Mouse (Mus musculus) forebrain, embryonic 12.5 days (tissue): ENCODE data around the gene Prpsap1. TPM values are rescaled to one million over a fixed set of nuclear protein-coding genes. Genes with fewer than 3 reads are reported as not detected.

ENCODE experiments used
- ATAC-seq: fragments of 200-750 bp; cut with Nextera tagmentation; 2 replicates; pipeline ENCODE4 v1.8.0; 2017; ENCODE audit warnings: moderate TSS enrichment; ENCODE audit not compliant: low FRiP score
- H3K27ac ChIP-seq: fragments of 300-500 bp; sonication (generic); 2 replicates; pipeline ENCODE4 v1.5.1; 2016; ENCODE audit warnings: mild to moderate bottlenecking
- H3K27me3 ChIP-seq: fragments of 300-500 bp; sonication (generic); 2 replicates; pipeline ENCODE4 v1.6.1; 2016; ENCODE audit warnings: mild to moderate bottlenecking
- H3K36me3 ChIP-seq: fragments of 300-500 bp; sonication (generic); replicated peaks from 2 replicates; pipeline ENCODE4 v1.6.1; 2016; ENCODE audit warnings: mild to moderate bottlenecking
- H3K4me1 ChIP-seq: fragments of 300-500 bp; sonication (generic); 2 replicates; pipeline ENCODE4 v1.6.1; 2016
- H3K4me2 ChIP-seq: fragments of 300-500 bp; sonication (generic); 2 replicates; pipeline ENCODE4 v1.6.1; 2016; ENCODE audit warnings: mild to moderate bottlenecking, moderate library complexity
- H3K4me3 ChIP-seq: fragments of 300-500 bp; sonication (generic); replicated peaks from 2 replicates; pipeline ENCODE4 v1.5.1; 2016; ENCODE audit warnings: mild to moderate bottlenecking
- H3K9ac ChIP-seq: fragments of 300-500 bp; sonication (generic); 2 replicates; pipeline ENCODE4 v1.6.1; 2016; ENCODE audit warnings: mild to moderate bottlenecking
- H3K9me3 ChIP-seq: fragments of 300-500 bp; sonication (generic); 2 replicates; pipeline ENCODE4 v1.6.1; 2016
- WGBS: fragments of 180-500 bp; shearing (Covaris S2); methylation state at CpG from one replicate; pipeline ENCODE4 v1.1.7; 2016; 5-methylcytosine and 5-hydroxymethylcytosine counted together
- polyA plus RNA-seq: library from polyadenylated mRNA; unstranded; fragments of >200 nt; fragmentation: Nextera tagmentation; extraction: Ambion mirVana; gene quantifications from 2 replicates; pipeline ENCODE4 v1.2.1, GENCODE M21; 2016

Gene Prpsap1
- polyA plus RNA-seq, 1 experiment from 2014 or later = 176 TPM

DNA sequence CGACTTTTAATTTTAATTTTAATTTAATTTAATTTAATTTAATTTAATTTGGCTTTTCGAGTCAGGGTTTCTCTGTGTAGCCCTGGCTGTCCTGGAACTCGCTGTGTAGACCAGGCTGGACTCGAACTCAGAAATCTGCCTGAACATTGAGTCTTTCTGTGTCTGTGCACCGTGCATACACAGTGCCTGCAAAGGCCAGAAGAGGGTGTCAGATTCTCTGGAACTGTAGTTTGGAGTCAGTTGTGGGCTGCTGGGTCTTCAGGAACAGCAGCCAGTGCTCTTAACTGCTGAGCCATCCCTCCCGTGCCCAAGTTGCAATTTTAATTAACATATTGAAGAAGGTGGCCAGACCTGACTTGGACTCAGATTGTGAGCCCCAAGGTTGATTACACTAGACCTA is 2.7 kb downstream of the Prpsap1 start:
- H3K27ac ChIP-seq = no peak overlapping the region

DNA sequence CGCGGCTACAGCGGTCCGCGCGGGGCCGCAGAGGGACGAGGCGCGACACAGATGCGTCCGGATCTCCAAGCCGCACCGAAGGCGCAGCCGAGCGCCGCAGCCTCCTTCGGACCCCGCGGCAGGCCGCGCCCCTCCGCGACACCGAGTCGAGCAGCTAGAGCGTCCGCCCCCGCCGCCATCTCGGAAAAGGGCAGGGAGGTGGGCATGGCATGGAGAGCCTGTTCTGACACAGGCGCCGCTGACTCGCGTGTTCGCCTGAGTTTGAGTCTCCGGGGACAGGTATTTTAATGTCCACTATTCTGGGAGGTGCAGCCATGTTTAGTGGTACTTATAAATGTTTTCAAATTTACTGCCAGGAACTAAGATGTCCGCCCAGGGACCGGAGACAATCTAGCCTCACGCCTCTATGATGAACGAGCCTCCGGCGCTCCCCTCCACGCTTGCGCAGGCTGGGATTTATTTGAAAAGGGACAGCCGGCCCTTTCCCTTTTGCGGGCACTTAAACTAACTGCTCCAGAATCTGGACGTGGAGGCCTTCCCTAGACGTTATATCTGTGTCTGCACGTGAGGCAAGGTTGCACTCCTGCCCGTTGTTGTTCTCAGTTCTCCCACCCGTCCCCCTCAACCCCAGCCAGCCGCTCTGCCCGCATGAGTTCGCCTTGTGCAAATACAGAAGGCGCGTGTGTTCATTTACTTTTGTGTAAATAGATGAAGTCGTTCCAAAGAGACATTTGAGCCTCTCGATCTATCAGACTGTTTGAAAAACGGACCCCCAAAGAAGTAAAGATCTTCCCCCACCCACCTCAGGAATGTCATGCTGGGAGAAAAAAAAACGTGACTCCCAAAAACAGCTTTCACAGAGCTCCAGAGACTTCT is 3.5 kb downstream of the Prpsap1 start:
- H3K36me3 ChIP-seq = peaks cover 24% of the 10 kb centered on the region
- under 1% methylated on average over 57 of the region's 62 CpGs for WGBS
- H3K9me3 ChIP-seq = no peaks in the 10 kb centered on the region
- H3K9ac ChIP-seq = peak overlapping the region; percentile 96
- H3K27ac ChIP-seq = peak overlapping the region; percentile 95
- H3K4me2 ChIP-seq = peak overlapping the region; percentile 75
- ATAC-seq = peak; percentile 94
- 0 out of 2 replicates have a peak, but pooled peaks cover 4% of the 10 kb centered on the region for H3K27me3 ChIP-seq
- peaks cover 19% of the 10 kb centered on the region for H3K4me1 ChIP-seq
- peak overlapping the region; percentile 99 for H3K4me3 ChIP-seq

More for the DNA sequence above, 2.7 kb downstream of the Prpsap1 start:
- no peak overlapping the region for H3K9ac ChIP-seq
- H3K4me2 ChIP-seq = no peak overlapping the region
- peaks cover 19% of the 10 kb centered on the region for H3K4me1 ChIP-seq
- H3K27me3 ChIP-seq = 0 out of 2 replicates have a peak, but pooled peaks cover 4% of the 10 kb centered on the region
- peaks cover 15% of the 10 kb centered on the region for H3K36me3 ChIP-seq
- H3K9me3 ChIP-seq = no peaks in the 10 kb centered on the region
- ATAC-seq = no peak
- H3K4me3 ChIP-seq = no peak overlapping the region
- WGBS = 72% methylated on average over 6 of the region's 6 CpGs

DNA sequence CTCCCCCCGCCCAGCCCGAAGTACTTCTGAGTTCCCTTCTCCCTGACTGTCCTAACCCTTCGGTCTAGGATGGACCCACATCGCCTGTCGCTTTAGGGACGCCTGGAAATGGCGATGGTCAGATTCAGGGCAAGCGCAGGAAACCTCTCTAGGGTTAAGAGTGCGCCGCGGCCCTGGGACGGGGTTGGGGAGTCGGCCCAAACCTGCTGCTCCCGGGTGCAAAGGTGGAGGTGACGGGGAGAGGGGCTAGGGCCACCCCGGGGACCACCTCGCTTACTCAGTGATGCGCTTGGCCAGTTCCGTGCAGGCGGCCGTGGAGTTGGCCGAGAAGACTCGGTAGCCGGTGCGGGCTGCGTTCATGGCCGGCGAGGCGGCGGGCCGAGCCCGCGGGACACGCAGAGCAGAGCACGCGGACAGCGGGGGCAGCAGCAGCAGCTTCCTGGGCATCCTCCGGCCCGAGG is 4.2 kb downstream of the Prpsap1 start:
- Histone ChIP-seq H3K27ac (peak overlapping the region; percentile 95), H3K4me1 (peaks cover 15% of the 10 kb centered on the region), H3K27me3 (0 out of 2 replicates have a peak, but pooled peaks cover 4% of the 10 kb centered on the region), H3K36me3 (peaks cover 31% of the 10 kb centered on the region), H3K9ac (peak overlapping the region; percentile 96), H3K4me2 (peak overlapping the region; percentile 75), H3K4me3 (peak overlapping the region; percentile 99), H3K9me3 (no peaks in the 10 kb centered on the region)
- WGBS = 0% methylated on average over 39 of the region's 39 CpGs
- ATAC-seq = peak; percentile 67

DNA sequence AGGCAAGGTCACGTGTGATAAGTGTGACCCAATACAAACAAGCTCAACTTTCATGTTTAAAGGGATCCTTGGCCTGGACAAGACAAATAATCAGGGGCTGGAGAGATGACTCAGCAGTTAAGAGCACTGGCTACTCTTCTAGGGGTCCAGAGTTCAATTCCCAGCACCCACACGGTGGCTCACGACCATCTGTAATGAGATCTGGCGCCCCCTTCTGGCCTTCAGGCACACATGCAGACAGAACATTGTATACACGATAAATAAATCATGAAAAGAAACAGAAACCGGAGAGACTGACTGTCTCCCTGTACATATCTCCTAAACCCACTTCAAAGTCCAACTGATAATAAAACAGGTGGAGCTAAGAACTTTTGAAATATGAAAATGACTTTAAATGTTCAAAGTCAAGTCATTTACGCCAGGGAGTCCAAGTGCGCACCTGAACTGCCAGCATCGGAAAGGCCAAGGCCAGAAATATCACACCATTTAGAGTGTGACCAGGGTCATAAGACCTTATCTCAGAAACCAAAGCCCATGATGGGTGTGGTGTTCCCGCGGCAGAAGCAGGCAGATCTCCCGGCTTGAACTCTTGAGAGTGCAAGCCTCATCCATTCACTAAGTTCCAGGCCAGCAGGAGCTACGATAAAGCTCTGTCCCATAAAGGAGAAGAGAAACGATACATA is 5.2 kb downstream of the Prpsap1 start:
- 69% methylated on average over 14 of the region's 14 CpGs for WGBS
- Histone ChIP-seq H3K27me3 (0 out of 2 replicates have a peak, but pooled peaks cover 4% of the 10 kb centered on the region), H3K9ac (peak overlapping the region; percentile 96), H3K9me3 (no peaks in the 10 kb centered on the region), H3K4me2 (peak overlapping the region; percentile 75), H3K4me3 (peak overlapping the region; percentile 99), H3K36me3 (peaks cover 40% of the 10 kb centered on the region), H3K4me1 (peaks cover 12% of the 10 kb centered on the region), H3K27ac (no peak overlapping the region)
- ATAC-seq = no peak

DNA sequence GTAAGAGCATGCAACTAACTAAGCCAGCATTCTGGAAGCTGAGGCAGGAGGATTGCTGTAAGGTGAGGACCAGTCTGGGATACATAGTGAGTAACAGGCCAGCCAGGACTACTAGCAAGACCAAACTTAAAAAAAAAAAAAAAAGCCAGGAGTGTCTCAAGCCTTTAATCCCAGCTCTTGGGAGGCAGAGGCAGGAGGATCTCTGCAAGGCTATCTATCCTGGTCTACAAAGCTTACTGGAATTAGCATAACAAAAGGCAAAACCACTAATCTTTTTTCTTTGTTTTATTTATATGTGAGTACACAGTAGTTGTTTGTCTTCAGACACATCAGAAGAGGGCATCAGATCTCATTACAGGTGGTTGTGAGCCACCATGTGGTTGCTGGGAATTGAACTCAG is 5.8 kb downstream of the Prpsap1 start:
- H3K9ac ChIP-seq = no peak overlapping the region
- H3K36me3 ChIP-seq = peaks cover 46% of the 10 kb centered on the region
- H3K27ac ChIP-seq = no peak overlapping the region
- ATAC-seq = no peak
- no peak overlapping the region for H3K4me3 ChIP-seq
- H3K27me3 ChIP-seq = 0 out of 2 replicates have a peak, but pooled peaks cover 4% of the 10 kb centered on the region
- H3K9me3 ChIP-seq = no peaks in the 10 kb centered on the region
- H3K4me1 ChIP-seq = peaks cover 12% of the 10 kb centered on the region
- no peak overlapping the region for H3K4me2 ChIP-seq

DNA sequence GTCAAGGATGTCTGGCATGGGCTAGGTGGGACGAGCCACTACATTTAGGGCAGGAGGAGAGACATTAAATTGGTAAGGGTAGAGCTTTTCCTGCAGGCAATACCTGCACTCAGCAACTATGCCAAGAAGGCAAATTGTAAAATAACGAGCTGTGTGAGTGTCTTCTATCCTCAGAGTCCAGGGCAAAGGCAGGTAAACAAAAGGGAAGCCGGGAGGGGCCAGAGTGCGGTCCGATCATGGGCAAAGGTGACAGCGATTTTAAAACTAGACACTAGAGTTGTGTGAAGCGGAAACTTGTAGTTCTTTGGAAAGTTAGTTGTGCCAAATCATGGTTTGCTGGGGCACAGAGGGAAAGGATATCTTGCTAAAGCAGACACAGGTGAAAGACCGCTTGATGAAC is 9.7 kb downstream of the Prpsap1 start:
- Histone ChIP-seq H3K27me3 (no peaks in the 10 kb centered on the region), H3K36me3 (peaks cover 83% of the 10 kb centered on the region), H3K27ac (no peak overlapping the region), H3K9me3 (no peaks in the 10 kb centered on the region), H3K4me1 (peaks cover 11% of the 10 kb centered on the region), H3K4me3 (no peak overlapping the region), H3K9ac (no peak overlapping the region), H3K4me2 (no peak overlapping the region)
- no peak for ATAC-seq
- 91% methylated on average over 8 of the region's 8 CpGs for WGBS

DNA sequence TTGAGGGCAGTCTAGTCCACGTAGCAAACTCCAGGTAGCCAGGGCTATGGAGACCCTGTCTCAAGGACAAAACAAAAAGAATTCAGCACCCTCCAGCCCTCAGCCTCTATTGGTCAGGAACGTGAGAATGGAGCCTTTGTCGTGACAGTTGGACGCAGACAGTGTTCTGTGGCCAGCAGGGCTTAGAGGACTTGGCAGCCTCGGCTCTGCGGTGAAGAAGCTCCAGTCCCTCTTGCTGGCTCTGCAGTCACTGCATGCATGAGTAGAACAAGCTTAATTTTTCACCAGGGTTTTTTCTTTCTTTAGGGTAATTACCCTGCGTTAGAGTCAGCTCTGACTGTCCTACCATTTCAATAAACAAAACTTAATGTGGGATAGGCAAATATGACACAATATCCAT is 12.2 kb downstream of the Prpsap1 start:
- no peak overlapping the region for H3K4me2 ChIP-seq
- H3K9me3 ChIP-seq = no peaks in the 10 kb centered on the region
- no peak overlapping the region for H3K9ac ChIP-seq
- H3K4me3 ChIP-seq = no peak overlapping the region
- H3K36me3 ChIP-seq = peaks cover 96% of the 10 kb centered on the region
- ATAC-seq = no peak
- no peaks in the 10 kb centered on the region for H3K27me3 ChIP-seq
- no peak overlapping the region for H3K27ac ChIP-seq
- peaks cover 4% of the 10 kb centered on the region; the same call in 1 of the 2 replicates for H3K4me1 ChIP-seq
- WGBS = 81% methylated on average over 7 of the region's 7 CpGs

DNA sequence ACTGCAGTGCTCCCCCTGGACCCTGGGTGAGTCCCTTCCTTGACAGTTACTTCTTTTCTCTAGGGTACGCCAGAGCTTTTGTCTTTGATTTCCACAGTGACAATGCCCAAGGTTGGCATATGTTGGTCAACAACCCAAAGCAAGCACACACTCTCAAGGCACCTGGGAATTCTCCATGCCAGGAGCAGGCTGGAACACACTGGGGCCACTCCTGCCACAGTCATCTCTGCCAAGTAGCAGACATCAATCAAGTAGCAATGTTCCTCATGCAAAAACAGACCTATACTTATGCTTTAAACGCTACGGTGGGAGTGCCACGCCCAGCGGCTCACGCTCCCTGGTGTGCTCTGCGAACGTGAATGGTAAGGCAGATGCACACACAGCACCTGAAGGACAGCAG is 13.0 kb downstream of the Prpsap1 start:
- Histone ChIP-seq H3K27ac (no peak overlapping the region), H3K9me3 (no peaks in the 10 kb centered on the region), H3K27me3 (no peaks in the 10 kb centered on the region), H3K4me3 (no peak overlapping the region), H3K9ac (no peak overlapping the region), H3K4me2 (no peak overlapping the region), H3K4me1 (peaks cover 4% of the 10 kb centered on the region; the same call in 1 of the 2 replicates), H3K36me3 (peaks cover 97% of the 10 kb centered on the region)
- ATAC-seq = no peak
- 96% methylated on average over 8 of the region's 8 CpGs for WGBS

DNA sequence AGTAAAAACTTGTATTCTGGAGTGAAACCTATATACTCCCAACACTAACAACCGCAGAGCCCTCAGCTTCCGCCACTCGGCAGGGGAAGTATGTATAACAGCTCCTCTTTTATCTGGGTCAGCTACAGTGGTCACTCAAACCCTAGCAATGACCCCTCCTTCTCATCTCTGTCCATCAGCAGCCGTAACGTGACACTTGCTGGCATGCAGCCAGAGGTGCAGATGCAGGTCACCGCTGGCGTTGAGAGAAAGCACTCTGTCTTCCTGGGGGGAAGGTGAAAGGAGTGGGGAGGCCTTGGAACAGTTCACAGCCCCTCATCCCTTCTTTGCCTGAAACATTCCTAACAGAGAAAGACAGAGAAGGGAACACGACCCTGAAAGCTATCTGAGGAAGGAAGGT is 14.2 kb downstream of the Prpsap1 start:
- WGBS = 72% methylated on average over 8 of the region's 8 CpGs
- H3K27ac ChIP-seq = no peak overlapping the region
- no peaks in the 10 kb centered on the region for H3K9me3 ChIP-seq
- no peak for ATAC-seq
- H3K4me1 ChIP-seq = peaks cover 4% of the 10 kb centered on the region; the same call in 1 of the 2 replicates
- no peak overlapping the region for H3K4me3 ChIP-seq
- peaks cover 97% of the 10 kb centered on the region for H3K36me3 ChIP-seq
- no peak overlapping the region for H3K4me2 ChIP-seq
- H3K9ac ChIP-seq = no peak overlapping the region
- H3K27me3 ChIP-seq = no peaks in the 10 kb centered on the region

DNA sequence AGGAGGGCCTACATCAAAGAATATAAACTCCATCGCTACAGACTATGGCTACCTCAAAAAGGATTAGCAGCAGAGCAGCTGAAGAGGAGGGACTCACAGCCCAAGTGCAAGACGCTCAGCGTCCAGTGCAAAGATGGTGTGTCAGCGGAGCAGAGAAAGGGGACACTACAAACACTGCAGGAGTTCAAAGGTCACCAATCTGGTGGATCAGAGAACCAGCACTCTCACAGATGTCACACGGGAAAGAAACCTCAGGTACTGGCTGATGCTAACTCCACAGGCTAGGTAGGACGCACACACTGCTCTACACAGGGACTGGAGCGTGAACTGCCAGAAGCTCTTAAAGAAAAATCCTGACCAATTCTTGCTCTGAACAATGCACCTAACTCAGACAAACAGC is 15.0 kb downstream of the Prpsap1 start:
- Histone ChIP-seq H3K9me3 (no peaks in the 10 kb centered on the region), H3K9ac (no peak overlapping the region; the same call in 1 of the 2 replicates), H3K4me2 (no peak overlapping the region), H3K27ac (no peak overlapping the region), H3K27me3 (no peaks in the 10 kb centered on the region), H3K4me3 (no peak overlapping the region), H3K36me3 (peaks cover 95% of the 10 kb centered on the region), H3K4me1 (peaks cover 4% of the 10 kb centered on the region; the same call in 1 of the 2 replicates)
- WGBS = 86% methylated on average over 7 of the region's 7 CpGs
- ATAC-seq = no peak

DNA sequence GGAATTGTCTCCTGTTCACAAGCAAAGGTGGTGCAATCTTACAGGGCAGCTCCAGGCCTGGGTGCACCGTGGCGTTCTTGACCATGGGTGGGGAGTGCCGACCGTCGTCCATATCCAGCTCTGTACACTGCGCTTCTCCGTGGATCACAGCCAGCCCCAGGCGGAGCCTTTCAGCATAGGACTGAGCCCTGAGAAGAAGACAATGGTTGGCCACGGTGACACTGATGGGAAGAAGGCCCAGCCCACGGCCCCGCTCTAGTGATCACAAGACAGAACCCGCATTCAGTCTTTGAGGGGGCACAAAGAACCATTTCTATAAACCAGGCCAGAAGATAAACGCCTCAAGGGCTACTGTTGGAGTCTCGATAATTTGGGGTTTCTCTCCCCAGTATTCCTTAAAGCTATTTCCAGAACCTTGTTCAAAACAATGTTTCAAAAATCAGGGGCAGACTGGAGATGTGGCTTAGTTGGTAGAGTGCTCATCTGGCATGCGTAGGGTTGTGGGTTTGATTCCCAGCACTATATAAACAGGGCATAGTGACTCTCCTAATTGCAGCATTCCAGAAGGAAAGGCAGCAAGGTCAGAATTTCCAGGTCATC is 16.7 kb downstream of the Prpsap1 start:
- ATAC-seq = no peak
- peaks cover 4% of the 10 kb centered on the region; the same call in 1 of the 2 replicates for H3K4me1 ChIP-seq
- no peaks in the 10 kb centered on the region for H3K9me3 ChIP-seq
- no peak overlapping the region for H3K4me2 ChIP-seq
- H3K4me3 ChIP-seq = no peak overlapping the region
- WGBS = 89% methylated on average over 15 of the region's 15 CpGs
- no peak overlapping the region for H3K9ac ChIP-seq
- H3K27ac ChIP-seq = no peak overlapping the region
- H3K27me3 ChIP-seq = no peaks in the 10 kb centered on the region
- peaks cover 98% of the 10 kb centered on the region for H3K36me3 ChIP-seq

DNA sequence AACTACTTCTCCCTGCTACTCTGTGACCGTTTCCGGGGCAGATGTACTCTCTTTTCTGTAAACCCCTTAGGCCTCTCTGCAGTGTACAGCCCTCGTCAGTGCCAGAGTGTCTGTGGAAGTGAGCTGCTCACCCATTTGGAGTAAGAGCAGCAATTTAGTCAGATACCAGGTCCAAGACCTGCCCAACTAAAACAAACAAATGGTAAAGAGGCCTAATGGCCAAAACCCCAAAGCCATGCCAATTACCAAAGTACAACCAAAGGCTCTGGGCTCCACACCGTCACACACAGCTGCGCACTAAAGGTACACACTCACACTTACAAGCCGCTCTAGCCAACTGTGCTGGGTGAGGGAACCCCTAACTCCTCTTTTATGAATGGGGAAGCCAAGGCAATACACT is 17.3 kb downstream of the Prpsap1 start:
- Histone ChIP-seq H3K9ac (no peak overlapping the region), H3K4me2 (no peak overlapping the region), H3K27me3 (no peaks in the 10 kb centered on the region), H3K4me1 (peaks cover 4% of the 10 kb centered on the region; the same call in 1 of the 2 replicates), H3K4me3 (no peak overlapping the region), H3K36me3 (peaks cover 98% of the 10 kb centered on the region), H3K9me3 (no peaks in the 10 kb centered on the region), H3K27ac (no peak overlapping the region)
- ATAC-seq = no peak
- 92% methylated on average over 6 of the region's 6 CpGs for WGBS
